Mouse (Mus musculus): ENCODE measurements at regions not wholly inside any gene's neighbourhood (a gene's known extent, or its start where the extent isn't known, plus 50 kb on each side); places are given as distances from the start of the nearest gene placed in this dataset.

DNA sequence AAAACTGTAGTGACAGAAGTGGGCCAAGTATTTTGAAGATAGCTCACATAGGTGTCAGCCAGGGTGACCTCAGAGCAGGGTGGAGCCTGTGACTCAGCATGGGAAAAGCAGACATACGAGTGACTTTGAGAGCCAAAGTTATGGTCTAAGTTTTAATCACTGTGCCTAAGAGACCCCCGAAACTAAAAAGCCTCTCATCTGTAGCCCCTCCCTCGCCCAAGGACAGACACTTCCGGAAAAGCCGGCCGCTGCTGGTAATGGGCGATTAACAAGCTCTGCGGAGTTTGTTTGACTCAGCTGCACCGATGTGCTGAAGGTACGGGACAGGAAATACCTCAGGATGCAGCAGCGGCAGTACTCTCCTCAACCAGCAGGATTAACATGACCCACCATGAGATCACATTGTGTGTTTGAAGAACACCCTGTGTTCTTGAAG is 182.1 kb upstream of the Foxn2 start:
- TF ChIP-seq CTCF (IDR thresholded peaks at IDR 0.05; ENCODE audit: extremely low read depth, insufficient read depth, insufficient read length, insufficient replicate concordance) (no peak), POLR2A (IDR thresholded peaks at IDR 0.05; ENCODE audit: low read depth, low read length) (no peak)
